Mouse (Mus musculus) forebrain, embryonic 14.5 days (tissue): ENCODE measurements around the gene Hoxa11. TPM values are rescaled to one million over a fixed set of nuclear protein-coding genes. Genes with fewer than 3 reads are reported as not detected.

Experiments used
- ATAC-seq: fragments of 200-750 bp; cut with Nextera tagmentation; 2 replicates; pipeline ENCODE4 v1.8.0; 2017; ENCODE audit warnings: mild to moderate bottlenecking, moderate library complexity
- DNase-seq: peaks from one replicate; pipeline ENCODE4 v3.0.0-alpha.2; 2015; ENCODE audit warnings: low spot score
- H3K27ac ChIP-seq: fragments of 300-500 bp; sonication (generic); 2 replicates; pipeline ENCODE4 v1.5.1; 2014; ENCODE audit warnings: low read depth, mild to moderate bottlenecking, control low read depth, low read length, moderate library complexity
- H3K27me3 ChIP-seq: fragments of 300-500 bp; sonication (generic); replicated peaks from 2 replicates; pipeline ENCODE4 v1.6.1; 2014; ENCODE audit warnings: low read length, control low read depth, mixed read lengths; ENCODE audit not compliant: control insufficient read depth, insufficient read depth
- H3K36me3 ChIP-seq: fragments of 300-500 bp; sonication (generic); 2 replicates; pipeline ENCODE4 v1.6.1; 2014; ENCODE audit warnings: low read length, control low read depth; ENCODE audit not compliant: control insufficient read depth, insufficient read depth
- H3K4me1 ChIP-seq: fragments of 300-500 bp; sonication (generic); 2 replicates; pipeline ENCODE4 v1.6.1; 2014; ENCODE audit warnings: antibody characterized with exemption, low read length, control low read depth; ENCODE audit not compliant: control insufficient read depth, insufficient read depth
- H3K4me2 ChIP-seq: fragments of 300-500 bp; sonication (generic); 2 replicates; pipeline ENCODE4 v1.6.1; 2014; ENCODE audit warnings: mild to moderate bottlenecking, control low read depth, low read length
- H3K4me3 ChIP-seq: fragments of 300-500 bp; sonication (generic); 2 replicates; pipeline ENCODE4 v1.5.1; 2014; ENCODE audit warnings: low read depth, low read length, control low read depth
- H3K9ac ChIP-seq: fragments of 300-500 bp; sonication (generic); 2 replicates; pipeline ENCODE4 v1.6.1; 2014; ENCODE audit warnings: mild to moderate bottlenecking, low read length, control low read depth, moderate library complexity
- H3K9me3 ChIP-seq: fragments of 300-500 bp; sonication (generic); replicated peaks from 2 replicates; pipeline ENCODE4 v1.6.1; 2016; ENCODE audit warnings: low read length, control low read depth, mixed read lengths; ENCODE audit not compliant: control insufficient read depth
- WGBS: fragments of 180-500 bp; shearing (Covaris S2); extraction: QIAGEN DNeasy Blood & Tissue Kit; methylation state at CpG from one replicate; pipeline ENCODE4 v1.1.7; 2014; 5-methylcytosine and 5-hydroxymethylcytosine counted together
- polyA plus RNA-seq: library from polyadenylated mRNA; unstranded; fragments of >200 nt; fragmentation: Nextera tagmentation; extraction: Ambion mirVana; gene quantifications from 2 replicates; pipeline ENCODE4 v1.2.1, GENCODE M21; 2014

Hoxa11 gene
- polyA plus RNA-seq, 1 experiment from 2014 or later, result not detected

- DNase-seq, result no peak
- WGBS, result 1% methylated on average over 36 of the region's 36 CpGs
- Histone ChIP-seq H3K9ac (no peak overlapping the region), H3K4me3 (no peak overlapping the region), H3K36me3 (no peaks in the 10 kb centered on the region), H3K9me3 (no peaks in the 10 kb centered on the region), H3K27me3 (peaks cover 99% of the 10 kb centered on the region), H3K4me2 (no peak overlapping the region), H3K27ac (no peak overlapping the region), H3K4me1 (peaks cover 2% of the 10 kb centered on the region; the same call in 1 of the 2 replicates)
- no peak for ATAC-seq
Measured at GRCm38 (mm10) chr6:52224895-52225611, 20.6 kb downstream of the Hoxa11 start.

DNA sequence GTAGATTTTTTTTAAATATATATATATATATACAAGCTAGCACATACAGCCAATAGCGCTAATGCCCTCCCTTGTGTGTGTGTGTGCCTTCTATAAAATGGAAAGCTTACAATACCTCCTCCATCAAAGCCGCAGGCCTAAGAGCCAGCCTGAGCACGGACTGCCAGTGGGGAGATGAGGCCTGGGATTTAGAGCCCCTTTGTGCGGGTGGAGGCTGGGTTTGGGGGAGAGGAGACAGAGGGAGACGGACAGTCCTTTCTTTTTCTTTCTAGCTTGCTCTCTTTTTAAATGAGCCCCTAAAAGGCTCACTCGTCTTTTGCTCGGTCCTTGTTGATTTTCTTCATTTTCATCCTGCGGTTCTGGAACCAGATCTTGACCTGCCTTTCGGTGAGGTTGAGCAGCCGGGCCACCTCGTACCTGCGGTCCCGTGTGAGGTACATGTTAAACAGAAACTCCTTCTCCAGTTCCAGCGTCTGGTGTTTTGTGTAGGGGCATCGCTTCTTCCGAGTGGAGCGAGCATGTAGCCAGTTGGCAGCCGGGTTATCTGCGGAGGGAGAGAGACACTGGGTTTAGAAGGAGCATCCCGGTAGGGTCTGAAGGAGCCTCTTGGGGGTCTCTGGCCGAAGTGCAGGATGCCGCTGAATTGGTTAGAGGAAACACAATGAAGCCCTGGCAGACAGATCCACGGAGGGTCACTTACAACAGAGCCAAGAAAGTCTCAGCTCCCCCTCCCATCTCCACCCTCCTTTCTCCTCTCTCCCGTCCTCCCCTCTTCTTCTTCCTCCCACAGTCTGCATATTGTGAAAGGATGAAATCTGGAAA lies 21.5 kb downstream of the Hoxa11 start:
- H3K4me2 ChIP-seq, result no peak overlapping the region
- H3K4me1 ChIP-seq, result peaks cover 2% of the 10 kb centered on the region; the same call in 1 of the 2 replicates
- peaks cover 99% of the 10 kb centered on the region for H3K27me3 ChIP-seq
- ATAC-seq (no peak), DNase-seq (no peak)
- no peak overlapping the region for H3K27ac ChIP-seq
- no peaks in the 10 kb centered on the region for H3K9me3 ChIP-seq
- no peak overlapping the region for H3K9ac ChIP-seq
- 1% methylated on average over 24 of the region's 24 CpGs for WGBS
- no peak overlapping the region for H3K4me3 ChIP-seq
- no peaks in the 10 kb centered on the region for H3K36me3 ChIP-seq

DNA sequence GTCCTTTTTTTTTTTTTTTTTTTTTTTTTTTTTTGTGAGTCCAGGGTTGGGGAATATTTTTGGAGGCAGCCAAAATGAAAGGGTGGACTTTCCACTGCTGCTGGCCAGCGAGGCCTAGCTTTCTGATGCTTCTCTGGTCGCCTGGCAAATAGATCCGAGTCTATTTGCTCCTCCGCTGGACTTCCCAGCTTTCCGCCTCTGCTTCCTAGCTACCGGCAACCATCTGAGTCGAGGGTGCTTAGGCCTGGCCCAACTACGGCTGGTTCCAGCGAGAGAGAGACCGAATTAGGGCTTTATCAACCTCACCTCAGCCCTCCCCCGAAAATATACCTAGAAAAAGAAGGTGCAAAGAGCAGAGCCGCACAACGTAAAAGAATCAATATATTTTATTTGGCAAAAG lies 22.9 kb downstream of the Hoxa11 start:
- no peak overlapping the region for H3K27ac ChIP-seq
- H3K36me3 ChIP-seq, result no peaks in the 10 kb centered on the region
- no peaks in the 10 kb centered on the region for H3K9me3 ChIP-seq
- DNase-seq (no peak), ATAC-seq (no peak)
- H3K4me1 ChIP-seq, result peaks cover 2% of the 10 kb centered on the region; the same call in 1 of the 2 replicates
- no peak overlapping the region for H3K4me3 ChIP-seq
- peaks cover 100% of the 10 kb centered on the region for H3K27me3 ChIP-seq
- H3K9ac ChIP-seq, result no peak overlapping the region
- H3K4me2 ChIP-seq, result no peak overlapping the region
- 9% methylated on average over 13 of the region's 13 CpGs for WGBS

GRCm38 (mm10) chr6:52221993-52222685 lies 23.5 kb downstream of the Hoxa11 start:
- Histone ChIP-seq H3K27ac (no peak overlapping the region), H3K27me3 (peaks cover 100% of the 10 kb centered on the region), H3K4me1 (peaks cover 6% of the 10 kb centered on the region), H3K4me3 (no peak overlapping the region), H3K36me3 (no peaks in the 10 kb centered on the region), H3K9ac (no peak overlapping the region), H3K9me3 (no peaks in the 10 kb centered on the region), H3K4me2 (peak overlapping the region; percentile 68)
- DNase-seq (no peak), ATAC-seq (0 out of 2 replicates have a peak, but pooled peaks have one; percentile 15)
- 4% methylated on average over 21 of the region's 21 CpGs for WGBS

DNA sequence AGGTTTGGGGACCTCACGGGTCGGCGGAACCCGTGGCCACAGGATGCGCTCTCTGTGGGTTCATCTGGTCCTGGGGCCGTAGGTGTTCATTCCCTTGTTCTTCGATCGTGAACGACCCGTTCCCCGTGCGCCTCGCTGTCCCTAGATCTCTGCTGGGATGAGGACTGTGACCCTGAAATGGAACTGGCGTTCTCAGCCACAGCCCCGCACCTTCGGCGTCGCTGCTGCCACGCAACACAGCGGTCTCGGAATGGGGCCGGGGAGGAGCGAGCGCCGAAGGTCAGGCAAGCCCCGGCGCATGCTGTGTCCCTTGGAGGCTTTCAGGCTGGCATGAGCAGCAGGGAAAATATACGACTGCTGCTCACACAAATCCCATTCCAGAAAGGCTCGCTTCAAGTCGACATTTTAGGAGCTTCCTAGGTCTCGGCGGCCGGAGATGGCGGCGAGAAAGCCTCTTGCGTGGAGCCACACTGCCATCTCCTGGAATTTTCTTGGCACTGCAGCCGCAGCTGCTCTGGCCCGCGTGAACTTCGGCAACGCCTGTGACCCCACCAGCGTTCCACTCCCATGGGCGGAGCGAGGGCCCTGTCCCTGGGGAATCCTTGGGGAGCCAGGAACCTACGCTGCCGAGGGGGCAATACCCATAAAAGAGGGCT lies 24.1 kb downstream of the Hoxa11 start, which contains the start of gene Hoxa7:
Gene Hoxa7 (minus strand): TSS at position 518 of the 656 bp plus-strand sequence.
- ATAC-seq, result peak; percentile 64
- Histone ChIP-seq H3K27me3 (peaks cover 100% of the 10 kb centered on the region), H3K4me2 (peak within 1 kb of the TSS; percentile 68), H3K36me3 (no peaks in the 10 kb centered on the region), H3K9ac (peak within 1 kb of the TSS; percentile 41; the same call in 1 of the 2 replicates), H3K4me3 (peak within 1 kb of the TSS; percentile 37), H3K4me1 (peaks cover 9% of the 10 kb centered on the region), H3K27ac (no peak within 1 kb of the TSS), H3K9me3 (no peaks in the 10 kb centered on the region)
- WGBS, result under 1% methylated on average over 46 of the region's 46 CpGs
- DNase-seq, result peak; percentile 87

GRCm38 (mm10) chr6:52220865-52221310 lies 24.7 kb downstream of the Hoxa11 start:
- Histone ChIP-seq H3K4me2 (peak overlapping the region; percentile 68), H3K4me3 (peak overlapping the region; percentile 37; the same call in 1 of the 2 replicates), H3K4me1 (peaks cover 9% of the 10 kb centered on the region), H3K27ac (no peak overlapping the region), H3K9me3 (no peaks in the 10 kb centered on the region), H3K36me3 (no peaks in the 10 kb centered on the region), H3K27me3 (peaks cover 100% of the 10 kb centered on the region), H3K9ac (no peak overlapping the region; the same call in 1 of the 2 replicates)
- 5% methylated on average over 12 of the region's 12 CpGs for WGBS
- DNase-seq (no peak), ATAC-seq (no peak)

GRCm38 (mm10) chr6:52220003-52220864 lies 25.4 kb downstream of the Hoxa11 start:
- no peaks in the 10 kb centered on the region for H3K36me3 ChIP-seq
- WGBS, result 9% methylated on average over 32 of the region's 32 CpGs
- no peak for DNase-seq

More at GRCm38 (mm10) chr6:52220003-52220864, 25.4 kb downstream of the Hoxa11 start:
- Histone ChIP-seq H3K4me3 (no peak overlapping the region), H3K4me1 (peaks cover 9% of the 10 kb centered on the region), H3K9ac (no peak overlapping the region), H3K9me3 (no peaks in the 10 kb centered on the region), H3K27me3 (peaks cover 100% of the 10 kb centered on the region), H3K4me2 (no peak overlapping the region), H3K27ac (no peak overlapping the region)
- no peak for ATAC-seq
